Mouse (Mus musculus): Measurements from ENCODE around the gene Rtl8b. TPM values are rescaled to one million over a fixed set of nuclear protein-coding genes. Genes with fewer than 3 reads are reported as not detected.

The Rtl8b gene
- polyA plus RNA-seq (2014; fragmentation: Nextera tagmentation; extraction: Ambion mirVana) = 173 and 230 TPM in 2 replicates

DNA sequence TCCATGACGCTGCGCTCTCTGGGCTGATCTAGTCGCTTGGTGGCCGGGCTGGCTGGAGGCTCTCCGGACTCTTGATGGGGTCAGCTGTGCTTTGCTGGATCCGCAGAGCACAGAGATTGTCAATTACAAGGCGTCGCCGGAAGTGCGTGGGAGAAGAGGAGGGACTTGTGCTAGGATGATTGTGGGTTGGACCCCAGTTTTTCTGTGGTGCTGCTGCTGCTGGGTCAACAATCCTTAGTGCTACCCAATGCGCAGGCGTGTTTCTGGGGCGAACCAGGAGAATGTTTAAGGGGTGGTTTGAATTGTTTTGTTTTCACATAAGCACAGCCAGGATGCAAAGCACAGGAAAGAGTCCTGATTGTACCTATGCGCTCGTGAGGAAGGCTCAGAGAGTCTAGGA, at the start of gene Rtl8b:
Gene Rtl8b, minus strand, starts transcription at position 115 of the 400 bp plus-strand sequence.
- ATAC-seq (ENCODE audit: low FRiP score, low TSS enrichment) (peak; percentile 94), DNase-seq (peak; percentile 91)
- Histone ChIP-seq H3K4me1 (ENCODE audit: control insufficient read depth, insufficient read depth, low read length) (no peaks in the 10 kb centered on the region), H3K27me3 (ENCODE audit: control insufficient read depth, insufficient read depth, low read length) (no peaks in the 10 kb centered on the region), H3K36me3 (ENCODE audit: control insufficient read depth, insufficient read depth, low read length) (no peaks in the 10 kb centered on the region), H3K9me3 (ENCODE audit: control insufficient read depth, low read length) (no peaks in the 10 kb centered on the region), H3K4me2 (ENCODE audit: low read length) (peak within 1 kb of the TSS; percentile 48), H3K4me3 (replicated peaks; ENCODE audit: low read depth, low read length) (peak within 1 kb of the TSS; percentile 24), H3K9ac (replicated peaks; ENCODE audit: low read length) (no peak within 1 kb of the TSS; the same call in 1 of the 2 replicates), H3K27ac (replicated peaks; ENCODE audit: low read depth, low read length) (peak within 1 kb of the TSS; percentile 78)
- 17% methylated on average over 11 of the region's 15 CpGs for WGBS

DNA sequence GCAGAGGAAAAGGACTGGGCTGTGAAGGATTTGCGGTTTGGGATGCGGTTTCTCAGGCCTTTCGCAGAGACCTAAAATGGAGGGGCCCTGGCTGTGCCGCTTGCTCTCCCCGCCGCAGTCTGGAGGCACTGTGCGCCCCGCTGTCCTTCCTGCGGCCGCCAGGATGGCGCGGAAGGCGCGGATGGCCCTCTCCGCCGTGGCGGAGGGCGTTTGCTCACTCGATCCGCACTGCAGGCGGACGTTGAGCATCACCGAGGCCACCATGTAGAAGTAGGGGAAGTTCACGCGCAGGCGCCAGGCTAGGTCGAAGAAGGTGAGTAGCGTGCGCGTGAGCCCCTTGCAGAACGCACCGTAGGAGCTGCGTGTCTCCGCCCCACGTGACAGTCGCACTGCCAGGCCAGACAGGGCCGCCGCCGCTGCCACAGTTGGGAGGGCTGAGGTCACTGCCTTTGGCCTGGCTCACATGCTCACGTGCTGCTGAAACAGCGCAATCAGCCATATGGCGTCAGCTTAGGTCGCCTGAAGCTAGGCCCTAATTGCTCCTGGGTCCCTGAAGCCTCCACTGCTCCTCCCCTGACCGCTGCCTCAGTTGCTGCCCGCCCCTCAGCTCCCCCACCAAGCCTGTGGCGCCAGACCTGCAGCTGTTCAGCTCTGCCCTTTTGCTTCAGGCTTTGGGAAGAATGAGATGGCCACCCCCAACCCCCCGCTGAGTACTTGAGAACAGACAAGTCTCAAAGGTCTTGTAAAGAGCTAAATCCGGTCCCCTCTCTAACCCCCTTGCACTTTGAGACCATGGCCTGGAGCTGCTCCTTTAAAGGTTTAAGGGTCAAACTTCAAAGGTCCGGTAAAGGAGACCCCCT, 46.3 kb upstream of the Rtl8b start:
- WGBS = 23% methylated on average over 49 of the region's 49 CpGs
- no peaks in the 10 kb centered on the region for H3K36me3 ChIP-seq (ENCODE audit: control insufficient read depth, insufficient read depth, low read length)

DNA sequence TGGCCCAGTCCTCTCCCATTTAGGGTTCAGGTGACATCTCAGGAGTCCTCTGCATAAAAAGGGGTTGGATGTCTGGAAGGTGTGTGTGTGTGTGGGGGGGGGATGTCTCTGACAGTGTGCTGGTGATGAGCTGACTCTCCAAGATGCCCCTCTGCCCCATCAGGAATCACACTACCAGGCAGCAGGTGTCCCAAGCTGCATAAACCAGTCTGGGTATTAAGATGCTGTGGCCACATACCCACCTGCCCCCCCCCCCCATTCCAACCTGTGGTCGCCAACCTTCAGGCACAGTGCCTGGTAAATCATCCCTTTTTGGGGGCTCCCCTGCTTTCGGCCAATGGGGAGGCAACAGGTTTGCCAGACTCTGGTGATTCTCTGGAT, 45.7 kb upstream of the Rtl8b start:
- ATAC-seq (ENCODE audit: low FRiP score, low TSS enrichment) = peak; percentile 22; the same call in 1 of the 2 replicates
- H3K9ac ChIP-seq (replicated peaks; ENCODE audit: low read length) = peak overlapping the region; percentile 53
- no peaks in the 10 kb centered on the region for H3K27me3 ChIP-seq (ENCODE audit: control insufficient read depth, insufficient read depth, low read length)
- H3K4me2 ChIP-seq (ENCODE audit: low read length) = peak overlapping the region; percentile 55
- H3K9me3 ChIP-seq (ENCODE audit: control insufficient read depth, low read length) = no peaks in the 10 kb centered on the region
- H3K27ac ChIP-seq (replicated peaks; ENCODE audit: low read depth, low read length) = no peak overlapping the region
- no peaks in the 10 kb centered on the region for H3K36me3 ChIP-seq (ENCODE audit: control insufficient read depth, insufficient read depth, low read length)
- DNase-seq = no peak
- WGBS = 49% methylated on average over 2 of the region's 2 CpGs
- peak overlapping the region; percentile 31 for H3K4me3 ChIP-seq (replicated peaks; ENCODE audit: low read depth, low read length)
- H3K4me1 ChIP-seq (ENCODE audit: control insufficient read depth, insufficient read depth, low read length) = no peaks in the 10 kb centered on the region

More for the DNA sequence above, 46.3 kb upstream of the Rtl8b start:
- Histone ChIP-seq H3K27ac (replicated peaks; ENCODE audit: low read depth, low read length) (no peak overlapping the region), H3K4me1 (ENCODE audit: control insufficient read depth, insufficient read depth, low read length) (no peaks in the 10 kb centered on the region), H3K27me3 (ENCODE audit: control insufficient read depth, insufficient read depth, low read length) (no peaks in the 10 kb centered on the region), H3K9me3 (ENCODE audit: control insufficient read depth, low read length) (no peaks in the 10 kb centered on the region), H3K9ac (replicated peaks; ENCODE audit: low read length) (peak overlapping the region; percentile 53), H3K4me2 (ENCODE audit: low read length) (peak overlapping the region; percentile 55), H3K4me3 (replicated peaks; ENCODE audit: low read depth, low read length) (peak overlapping the region; percentile 31)
- peak; percentile 68 for DNase-seq
- ATAC-seq (ENCODE audit: low FRiP score, low TSS enrichment) = peak; percentile 81

DNA sequence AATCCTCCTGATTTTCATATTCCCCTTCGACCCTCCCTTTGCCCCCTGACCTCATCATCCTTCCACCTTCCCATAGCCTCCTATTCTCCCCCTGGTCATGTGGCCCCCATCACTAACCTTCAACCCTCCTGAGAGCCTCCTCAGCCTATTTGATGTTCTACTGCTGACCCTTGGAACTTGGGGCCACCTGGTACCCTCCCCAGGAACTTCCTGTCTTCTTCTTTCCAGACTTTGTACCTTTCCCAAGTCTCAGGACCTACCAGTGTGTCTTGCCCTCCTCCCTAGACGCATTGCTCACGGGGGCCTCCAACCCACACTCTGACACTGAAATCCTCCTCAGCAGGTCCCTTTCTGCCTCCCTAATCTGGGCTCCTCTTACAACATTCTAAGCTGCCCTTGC, 32.5 kb upstream of the Rtl8b start:
- no peaks in the 10 kb centered on the region for H3K4me1 ChIP-seq (ENCODE audit: control insufficient read depth, insufficient read depth, low read length)
- H3K36me3 ChIP-seq (ENCODE audit: control insufficient read depth, insufficient read depth, low read length) = no peaks in the 10 kb centered on the region
- no peak overlapping the region for H3K27ac ChIP-seq (replicated peaks; ENCODE audit: low read depth, low read length)
- no peak overlapping the region for H3K9ac ChIP-seq (replicated peaks; ENCODE audit: low read length)
- no peak overlapping the region for H3K4me3 ChIP-seq (replicated peaks; ENCODE audit: low read depth, low read length)
- H3K4me2 ChIP-seq (ENCODE audit: low read length) = no peak overlapping the region
- no peak for DNase-seq
- ATAC-seq (ENCODE audit: low FRiP score, low TSS enrichment) = no peak
- no peaks in the 10 kb centered on the region for H3K27me3 ChIP-seq (ENCODE audit: control insufficient read depth, insufficient read depth, low read length)
- WGBS = 70% methylated on average over 3 of the region's 3 CpGs
- no peaks in the 10 kb centered on the region for H3K9me3 ChIP-seq (ENCODE audit: control insufficient read depth, low read length)

DNA sequence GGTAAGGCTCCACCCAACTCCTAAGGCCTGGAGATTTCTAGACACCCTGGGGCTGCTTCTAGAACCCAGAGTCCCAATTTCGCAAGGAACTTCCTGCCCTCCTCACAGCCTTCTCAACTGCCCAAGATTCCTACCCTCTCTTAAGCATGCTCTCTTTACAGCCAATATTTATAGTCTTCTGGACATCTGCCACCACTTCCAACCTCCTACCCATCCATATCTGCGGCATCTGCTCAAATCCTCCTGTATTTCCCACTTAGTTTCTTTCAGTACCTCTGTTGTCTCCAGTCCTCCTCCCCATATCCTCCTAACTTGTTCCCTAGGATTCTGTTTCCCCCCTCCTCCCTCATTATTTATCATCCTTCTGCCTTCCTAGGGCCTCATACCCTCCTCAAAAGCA, 29.0 kb upstream of the Rtl8b start:
- H3K9ac ChIP-seq (replicated peaks; ENCODE audit: low read length) = no peak overlapping the region
- 88% methylated on average over 2 of the region's 2 CpGs for WGBS
- H3K4me3 ChIP-seq (replicated peaks; ENCODE audit: low read depth, low read length) = no peak overlapping the region
- no peak overlapping the region for H3K27ac ChIP-seq (replicated peaks; ENCODE audit: low read depth, low read length)
- no peaks in the 10 kb centered on the region for H3K9me3 ChIP-seq (ENCODE audit: control insufficient read depth, low read length)
- H3K4me1 ChIP-seq (ENCODE audit: control insufficient read depth, insufficient read depth, low read length) = no peaks in the 10 kb centered on the region
- no peaks in the 10 kb centered on the region for H3K36me3 ChIP-seq (ENCODE audit: control insufficient read depth, insufficient read depth, low read length)
- no peak overlapping the region for H3K4me2 ChIP-seq (ENCODE audit: low read length)
- ATAC-seq (ENCODE audit: low FRiP score, low TSS enrichment) = no peak
- H3K27me3 ChIP-seq (ENCODE audit: control insufficient read depth, insufficient read depth, low read length) = no peaks in the 10 kb centered on the region
- no peak for DNase-seq

DNA sequence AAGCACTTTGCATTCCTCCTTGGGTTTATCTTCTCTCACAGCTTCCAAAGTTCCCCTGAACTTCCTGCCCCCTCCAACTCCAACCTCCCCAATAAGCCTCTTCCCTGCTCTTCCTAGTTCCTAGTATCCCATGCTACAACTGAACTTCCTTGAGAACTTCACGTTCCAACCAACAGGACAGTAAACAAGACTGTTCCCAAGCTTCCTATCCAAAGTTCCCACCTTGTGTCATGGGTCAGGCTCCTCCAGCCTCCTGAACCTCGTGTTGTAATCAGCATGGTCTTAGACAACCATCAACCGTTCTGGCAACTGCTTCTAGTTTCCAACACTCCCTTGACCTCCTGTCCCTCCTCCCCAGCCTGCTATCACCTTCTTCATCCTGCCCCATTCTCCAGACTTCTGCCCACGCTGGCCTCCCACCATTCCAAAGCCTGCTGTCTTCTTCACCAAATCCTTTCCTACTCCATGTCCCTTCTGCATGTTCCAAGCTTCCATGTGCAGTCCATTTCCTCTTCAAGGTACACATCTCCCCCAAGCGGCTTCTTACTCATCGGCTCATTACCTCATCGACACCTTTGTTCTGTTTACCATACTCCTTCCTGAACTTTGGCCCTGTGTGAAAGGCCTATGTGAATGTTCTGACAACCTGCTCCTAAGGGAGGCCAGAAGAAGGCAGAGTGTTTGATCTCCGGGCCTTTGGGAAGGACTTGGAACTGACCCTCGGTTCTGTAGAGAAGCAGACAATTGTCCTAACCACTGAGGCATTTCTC, 24.0 kb upstream of the Rtl8b start:
- DNase-seq (no peak), ATAC-seq (ENCODE audit: low FRiP score, low TSS enrichment) (no peak)
- Histone ChIP-seq H3K4me1 (ENCODE audit: control insufficient read depth, insufficient read depth, low read length) (no peaks in the 10 kb centered on the region), H3K4me3 (replicated peaks; ENCODE audit: low read depth, low read length) (no peak overlapping the region), H3K4me2 (ENCODE audit: low read length) (no peak overlapping the region), H3K36me3 (ENCODE audit: control insufficient read depth, insufficient read depth, low read length) (no peaks in the 10 kb centered on the region), H3K27ac (replicated peaks; ENCODE audit: low read depth, low read length) (no peak overlapping the region), H3K9ac (replicated peaks; ENCODE audit: low read length) (no peak overlapping the region), H3K9me3 (ENCODE audit: control insufficient read depth, low read length) (no peaks in the 10 kb centered on the region), H3K27me3 (ENCODE audit: control insufficient read depth, insufficient read depth, low read length) (no peaks in the 10 kb centered on the region)
- WGBS = 86% methylated on average over 9 of the region's 9 CpGs

DNA sequence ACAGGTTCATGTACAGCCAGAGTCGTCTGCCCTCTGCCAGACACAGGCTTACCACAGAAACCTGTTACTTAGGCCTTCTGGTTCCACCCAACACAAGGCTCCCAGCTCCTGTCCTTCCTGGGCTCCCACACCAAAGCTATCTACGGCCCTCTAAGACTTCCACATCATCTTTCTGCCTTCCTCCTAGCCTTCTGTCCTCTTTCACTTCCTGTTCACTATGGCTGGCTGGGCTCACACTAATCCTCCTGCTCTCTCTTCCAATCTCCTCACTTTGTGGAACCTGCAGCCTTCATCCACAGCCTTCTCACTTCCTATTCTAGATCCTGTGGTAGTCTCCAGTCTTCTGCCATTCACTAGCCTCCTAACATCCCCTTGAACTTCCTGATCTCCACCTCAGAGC, 22.9 kb upstream of the Rtl8b start:
- Histone ChIP-seq H3K27ac (replicated peaks; ENCODE audit: low read depth, low read length) (no peak overlapping the region), H3K36me3 (ENCODE audit: control insufficient read depth, insufficient read depth, low read length) (no peaks in the 10 kb centered on the region), H3K4me1 (ENCODE audit: control insufficient read depth, insufficient read depth, low read length) (no peaks in the 10 kb centered on the region), H3K9me3 (ENCODE audit: control insufficient read depth, low read length) (no peaks in the 10 kb centered on the region), H3K4me3 (replicated peaks; ENCODE audit: low read depth, low read length) (no peak overlapping the region), H3K4me2 (ENCODE audit: low read length) (no peak overlapping the region), H3K9ac (replicated peaks; ENCODE audit: low read length) (no peak overlapping the region), H3K27me3 (ENCODE audit: control insufficient read depth, insufficient read depth, low read length) (no peaks in the 10 kb centered on the region)
- ATAC-seq (ENCODE audit: low FRiP score, low TSS enrichment) (no peak), DNase-seq (no peak)
- 81% methylated on average over 2 of the region's 2 CpGs for WGBS

DNA sequence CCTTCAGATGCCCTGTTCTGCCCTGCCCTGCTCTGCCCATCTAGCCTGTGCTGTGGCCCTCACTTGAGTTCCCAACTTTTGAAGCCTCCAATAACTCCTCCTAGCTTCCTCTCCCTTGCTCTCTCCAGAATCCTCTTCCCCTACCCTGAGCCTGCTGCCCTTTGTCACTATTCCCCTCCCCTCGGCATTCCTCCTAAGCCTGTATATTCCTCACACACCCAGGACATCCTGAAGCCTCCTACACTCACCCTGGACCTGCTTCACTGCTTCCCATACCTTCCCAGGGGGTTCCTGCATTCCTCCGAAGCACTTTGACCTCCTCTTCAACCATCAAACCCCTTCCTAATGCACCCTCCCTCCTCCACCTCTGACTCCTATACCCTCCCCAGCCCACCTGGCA, 21.9 kb upstream of the Rtl8b start:
- Histone ChIP-seq H3K4me1 (ENCODE audit: control insufficient read depth, insufficient read depth, low read length) (no peaks in the 10 kb centered on the region), H3K27ac (replicated peaks; ENCODE audit: low read depth, low read length) (no peak overlapping the region), H3K36me3 (ENCODE audit: control insufficient read depth, insufficient read depth, low read length) (no peaks in the 10 kb centered on the region), H3K9ac (replicated peaks; ENCODE audit: low read length) (no peak overlapping the region), H3K4me2 (ENCODE audit: low read length) (no peak overlapping the region), H3K27me3 (ENCODE audit: control insufficient read depth, insufficient read depth, low read length) (no peaks in the 10 kb centered on the region), H3K9me3 (ENCODE audit: control insufficient read depth, low read length) (no peaks in the 10 kb centered on the region), H3K4me3 (replicated peaks; ENCODE audit: low read depth, low read length) (no peak overlapping the region)
- 78% methylated on average over 2 of the region's 2 CpGs for WGBS
- ATAC-seq (ENCODE audit: low FRiP score, low TSS enrichment) (no peak), DNase-seq (no peak)

Measured in midbrain, embryonic 14.5 days (tissue).